Mouse (Mus musculus) layer of hippocampus, adult 6 months (tissue): Measurements from ENCODE around the gene Xrcc6. TPM values are rescaled to one million over a fixed set of nuclear protein-coding genes. Genes with fewer than 3 reads are reported as not detected.

Experiments used
- long read RNA-seq, 2 experiments: library from polyadenylated mRNA; unstranded; transcript quantifications; one replicate each; pipeline ENCODE4 v2.0.0; 2019 to 2020
- polyA plus RNA-seq: library from polyadenylated mRNA; unstranded; fragments of <200 nt; fragmentation: Nextera tagmentation; gene quantifications from 2 replicates; pipeline ENCODE4 v1.2.3, GENCODE M21; 2021

Gene Xrcc6
- polyA plus RNA-seq, result 15.6 and 17.5 TPM in 2 replicates
- long read RNA-seq, experiment 1, transcript Xrcc6-201 (13 exons, 2,114 nt), result major isoform, 24 of 33 reads
- long read RNA-seq, experiment 1, partial matches to known transcripts, result 9 of 33 reads
- long read RNA-seq, experiment 1, other reads (novel, unspliced or antisense), result 0 of 33 reads
- long read RNA-seq, experiment 2, transcript Xrcc6-201 (13 exons, 2,114 nt), result major isoform, 108 of 133 reads
- long read RNA-seq, experiment 2, partial matches to known transcripts, result 11 of 133 reads
- long read RNA-seq, experiment 2, other reads (novel, unspliced or antisense), result 14 of 133 reads

DNA sequence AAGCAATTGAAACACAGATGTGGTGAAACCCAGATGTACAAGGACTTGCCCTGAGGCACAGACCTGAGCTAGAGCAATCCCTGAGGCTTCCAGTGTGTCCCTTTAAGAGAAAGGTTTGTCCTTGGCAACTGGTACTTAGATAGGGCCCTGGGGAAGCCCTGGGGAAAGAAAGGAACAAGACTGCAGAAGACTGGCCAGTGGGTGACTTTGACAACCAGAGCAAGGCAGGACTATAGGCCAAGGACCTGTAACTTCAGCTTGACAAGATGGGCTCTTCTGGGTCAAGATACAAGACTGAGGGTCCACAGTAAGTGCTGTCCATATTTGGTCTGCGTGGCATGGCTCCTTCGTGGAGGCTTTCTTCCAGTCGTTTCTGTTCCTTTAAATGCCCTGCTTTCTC lies at the start of gene Xrcc6:
TSS of gene Xrcc6 (plus strand) at position 190 of the 400 bp plus-strand sequence.

DNA sequence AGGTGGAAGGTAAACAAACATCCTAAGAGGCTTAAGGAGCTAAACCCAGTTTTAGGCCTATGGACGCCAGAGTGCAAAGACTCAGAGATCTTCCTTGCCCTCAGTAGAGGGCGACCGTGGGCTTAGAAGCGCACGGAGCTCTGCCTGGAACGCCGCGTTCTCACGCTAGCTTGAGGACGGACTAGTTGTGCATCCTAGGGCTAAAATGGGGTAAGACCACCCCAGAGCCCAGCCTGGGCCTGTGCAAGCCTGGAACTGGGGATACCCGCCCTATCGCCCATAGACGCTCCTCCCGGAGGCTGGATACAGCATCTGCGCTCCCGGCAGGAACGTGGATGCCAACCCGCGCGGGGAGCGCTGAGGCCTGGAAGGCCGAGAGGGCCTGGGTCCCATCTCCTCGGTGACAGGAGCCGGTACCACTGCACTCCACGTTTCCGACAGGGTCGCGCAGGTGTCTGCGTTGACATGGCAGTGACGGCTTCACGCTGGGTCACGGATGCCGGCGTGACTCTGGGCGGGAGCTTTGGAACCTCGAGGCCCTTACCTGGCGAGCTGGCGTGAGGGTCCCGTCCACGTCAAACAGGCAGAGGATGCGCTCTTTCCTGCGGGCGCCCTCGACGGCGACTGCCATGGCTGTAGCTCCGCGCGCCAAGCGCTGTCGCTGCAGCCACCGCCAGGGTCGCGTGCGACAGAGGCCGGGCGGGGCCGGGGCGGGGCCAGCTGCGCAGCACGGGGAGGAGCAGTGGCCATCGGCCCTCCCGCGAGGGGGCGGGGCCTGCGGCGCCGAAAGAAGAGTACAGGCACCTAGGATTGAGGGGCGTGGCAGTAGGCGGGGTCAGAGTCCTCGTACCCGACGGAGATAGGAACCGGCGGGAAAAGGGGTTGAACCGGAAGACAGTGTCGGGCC lies 27.2 kb upstream of the Xrcc6 start, which contains the start of gene Pmm1:
TSS of gene Pmm1 (minus strand) at position 760 of the 907 bp plus-strand sequence.

DNA sequence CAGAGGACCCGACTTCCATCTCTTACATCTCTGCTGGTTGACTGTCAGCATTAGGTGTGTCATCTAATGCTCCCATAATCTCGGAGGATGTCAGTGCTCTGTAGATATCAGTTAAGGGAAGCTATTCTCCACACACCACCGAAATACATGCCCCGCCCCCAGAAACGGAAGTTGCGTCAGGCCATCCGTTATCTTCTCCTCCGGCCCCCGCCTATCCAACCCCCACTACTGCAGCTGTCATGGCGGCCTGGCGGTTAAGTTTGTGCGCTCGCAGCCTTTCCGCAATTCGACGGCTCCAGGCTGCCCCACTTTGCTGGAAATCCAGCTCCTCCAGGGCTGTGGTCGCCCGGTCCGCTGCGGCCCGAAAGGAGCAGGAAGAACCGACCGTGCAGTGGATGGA lies 7.3 kb upstream of the Xrcc6 start, which contains the start of gene 1700029P11Rik:
TSS of gene 1700029P11Rik (plus strand) at position 220 of the 400 bp plus-strand sequence.

DNA sequence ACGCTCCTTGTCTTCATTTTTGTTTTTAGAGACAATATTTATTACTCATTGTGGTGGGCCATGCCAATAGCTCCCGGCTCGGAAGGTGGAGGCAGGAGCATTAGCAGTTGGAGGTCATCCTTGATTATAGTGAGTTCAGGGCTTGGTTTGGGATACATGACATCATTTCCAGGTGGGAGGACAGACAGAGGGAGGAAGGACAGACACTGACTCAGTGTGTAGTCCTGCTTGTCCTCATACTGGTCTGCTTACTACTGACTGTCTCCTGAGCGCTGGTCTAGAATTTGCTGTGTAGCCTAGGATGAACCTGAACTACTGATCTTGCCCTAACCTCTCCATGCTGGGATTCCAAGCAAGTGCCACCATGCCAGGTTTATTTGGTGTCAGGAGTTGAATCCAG lies 46.1 kb downstream of the Xrcc6 start, which contains the start of gene Desi1:
TSS of gene Desi1 (minus strand) at position 101 of the 400 bp plus-strand sequence.

DNA sequence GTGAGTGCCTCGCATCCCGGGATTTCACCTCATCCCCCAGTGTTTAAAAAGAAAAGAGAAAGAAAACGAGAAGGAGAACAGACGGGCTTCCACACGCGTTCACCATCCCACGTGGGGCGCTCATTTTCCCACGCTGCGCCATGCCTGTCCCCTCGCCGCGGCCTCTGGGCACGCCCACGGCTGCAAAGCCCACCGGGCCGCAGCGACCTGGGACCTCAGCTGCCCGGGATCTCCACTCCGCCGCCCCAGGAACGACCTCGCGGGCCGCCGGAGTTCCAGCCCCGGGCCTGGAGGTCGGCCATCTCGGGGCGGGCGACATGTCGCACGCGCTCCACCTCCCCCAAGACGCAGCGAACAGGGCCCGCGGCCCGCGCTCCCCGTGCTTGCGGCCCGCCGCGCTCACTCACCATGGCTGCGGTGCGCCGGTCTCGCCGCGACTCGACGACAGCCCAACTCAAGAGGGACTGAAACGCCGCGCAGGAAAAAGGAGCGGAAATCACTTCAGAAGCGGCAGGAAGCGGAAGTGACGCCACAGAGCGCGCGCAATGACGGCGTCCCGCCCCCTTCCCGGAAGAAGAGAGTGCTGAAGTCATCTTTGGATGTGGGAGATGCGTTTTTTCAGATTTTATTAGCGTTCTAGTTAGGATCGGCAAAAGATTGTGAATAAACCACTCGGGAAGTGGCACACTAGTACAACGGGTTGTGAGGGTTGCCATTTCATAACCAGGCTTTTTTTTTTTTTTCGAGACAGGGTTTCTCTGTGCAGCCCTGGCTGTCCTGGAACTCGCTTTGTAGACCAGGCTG lies 59.6 kb downstream of the Xrcc6 start, which contains the start of gene Snu13:
TSS of gene Snu13 (minus strand) at position 519 of the 804 bp plus-strand sequence.

DNA sequence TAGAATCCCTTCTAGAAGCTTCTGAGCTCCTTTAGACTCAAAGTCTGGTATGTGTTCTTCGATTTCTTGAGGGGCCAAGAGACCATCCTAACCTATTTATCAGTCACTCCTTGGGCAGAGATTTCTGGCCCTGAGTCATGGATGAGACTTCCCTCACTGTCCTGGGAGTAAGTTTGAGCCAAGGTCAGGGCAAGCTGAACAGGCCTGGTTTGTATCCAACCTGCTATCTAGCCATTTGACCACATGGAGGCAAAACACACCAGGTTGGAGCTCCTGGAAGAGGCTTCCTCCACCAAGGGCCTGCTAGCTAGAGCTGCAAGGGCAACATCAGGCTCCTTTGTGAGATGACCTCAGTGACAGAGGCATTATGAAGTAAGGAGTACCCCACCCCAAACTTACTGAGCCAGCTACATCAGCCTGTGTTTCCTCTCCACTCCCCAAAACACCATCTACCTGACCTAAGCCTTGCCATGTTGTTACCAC lies 71.1 kb downstream of the Xrcc6 start, which contains the start of gene 4930407I10Rik:
TSS of gene 4930407I10Rik (plus strand) at position 433 of the 483 bp plus-strand sequence.

DNA sequence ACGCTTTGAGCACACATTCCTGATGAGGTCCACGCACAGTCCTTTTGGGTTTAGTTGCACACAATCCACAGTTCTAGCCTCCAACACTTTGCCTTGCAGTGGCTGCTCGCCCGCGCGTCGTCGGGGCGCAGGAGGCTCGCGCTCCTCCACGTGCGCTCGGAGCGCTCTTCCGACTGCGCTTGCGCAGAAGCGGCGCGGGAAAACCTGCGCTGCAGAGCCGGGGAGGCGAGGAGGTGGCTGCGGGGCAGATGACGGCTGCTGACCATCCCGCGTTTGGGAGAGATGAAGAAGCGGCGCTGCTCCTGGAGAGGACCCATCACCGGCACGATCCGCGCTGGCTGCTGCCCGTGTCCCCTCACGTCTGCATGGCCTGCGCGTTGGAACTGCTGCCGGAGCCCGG lies 82.3 kb downstream of the Xrcc6 start, which contains the start of gene Mei1:
TSS of gene Mei1 (plus strand) at position 99 of the 400 bp plus-strand sequence.

Other genes starting within 250 kb of the Xrcc6 start
- gene Zc3h7b, start 242.8 kb upstream of the Xrcc6 start, polyA plus RNA-seq, result 66.1 and 72.8 TPM in 2 replicates
- gene Rangap1, start 242.3 kb upstream of the Xrcc6 start, polyA plus RNA-seq, result 101 and 108 TPM in 2 replicates
- 34.4 and 35.0 TPM in 2 replicates for gene Tef, start 185.4 kb upstream of the Xrcc6 start, polyA plus RNA-seq
- gene Tob2, start 129.0 kb upstream of the Xrcc6 start, polyA plus RNA-seq, result 6.9 and 7.7 TPM in 2 replicates
- 58.8 and 68.0 TPM in 2 replicates for gene Phf5a, start 115.9 kb upstream of the Xrcc6 start, polyA plus RNA-seq
- gene Aco2, start 115.5 kb upstream of the Xrcc6 start, polyA plus RNA-seq, result 353 and 383 TPM in 2 replicates
- 209 and 219 TPM in 2 replicates for gene Polr3h, start 61.6 kb upstream of the Xrcc6 start, polyA plus RNA-seq
- gene Csdc2, start 51.1 kb upstream of the Xrcc6 start, polyA plus RNA-seq, result 51.3 and 65.8 TPM in 2 replicates
- 541 and 606 TPM in 2 replicates for gene Pmm1, start 26.9 kb upstream of the Xrcc6 start, polyA plus RNA-seq
- not detected in 2 replicates for gene 1700029P11Rik, start 7.3 kb upstream of the Xrcc6 start, polyA plus RNA-seq
- gene Desi1, start 46.0 kb downstream of the Xrcc6 start, polyA plus RNA-seq, result 47.9 and 57.1 TPM in 2 replicates
- 239 and 241 TPM in 2 replicates for gene Snu13, start 59.8 kb downstream of the Xrcc6 start, polyA plus RNA-seq
- not detected in 2 replicates for gene 4930407I10Rik, start 71.3 kb downstream of the Xrcc6 start, polyA plus RNA-seq
- 0.20 and 0.46 TPM in 2 replicates for gene Mei1, start 82.2 kb downstream of the Xrcc6 start, polyA plus RNA-seq
- gene Ccdc134, start 140.1 kb downstream of the Xrcc6 start, polyA plus RNA-seq, result 5.4 and 5.5 TPM in 2 replicates
- gene Srebf2, start 159.3 kb downstream of the Xrcc6 start, polyA plus RNA-seq, result 50.4 and 52.5 TPM in 2 replicates
- gene Shisa8, start 225.0 kb downstream of the Xrcc6 start, polyA plus RNA-seq, result 0.77 and 0.94 TPM in 2 replicates
- gene Tnfrsf13c, start 236.5 kb downstream of the Xrcc6 start, polyA plus RNA-seq, result 0.36 and 0.52 TPM in 2 replicates